Mouse (Mus musculus): ENCODE results near the gene Mxd4.
A peak's percentile ranks its signal among the peaks of the same experiment; 100 is the strongest.

Gene Mxd4

DNA sequence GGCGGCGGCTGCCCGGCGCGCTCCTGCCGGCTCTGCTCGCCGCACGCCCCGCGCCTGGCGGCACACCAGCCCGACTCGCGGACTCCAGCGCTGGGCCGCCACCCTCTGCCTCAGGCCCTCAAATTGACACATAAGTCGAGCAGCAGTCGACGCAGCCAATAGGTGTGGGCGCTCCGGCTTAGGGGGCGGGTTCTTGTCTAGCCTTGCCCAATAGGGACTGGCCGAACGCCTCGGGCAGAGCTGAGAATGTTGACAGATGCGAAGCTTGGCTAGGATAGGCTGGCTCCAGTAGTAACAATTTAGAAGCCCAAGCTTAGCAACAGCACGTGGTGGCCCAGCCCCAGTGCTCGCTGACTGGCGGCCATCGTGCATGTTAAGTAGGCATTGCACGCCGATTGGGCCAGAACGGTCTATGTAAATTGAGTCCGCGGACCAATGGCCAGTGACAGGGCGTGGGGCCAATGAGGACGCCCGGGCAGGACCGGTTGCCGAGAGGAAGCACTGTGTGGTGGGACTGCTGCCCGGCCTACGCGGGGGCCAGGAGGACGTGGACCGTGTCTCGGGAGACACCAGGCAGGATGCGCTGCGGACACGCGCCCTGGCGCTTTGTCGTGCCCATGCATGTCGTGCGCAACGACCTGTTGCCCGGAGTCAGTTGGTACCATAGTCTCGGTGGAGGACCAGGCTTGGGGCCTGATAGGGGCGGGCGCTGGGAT is at the start of gene Mxd4:
Mxd4 (minus strand) TSS at position 120 of the 716 bp plus-strand sequence.
- DNase-seq (ENCODE audit: low read depth, low spot score): peak; percentile 95

DNA sequence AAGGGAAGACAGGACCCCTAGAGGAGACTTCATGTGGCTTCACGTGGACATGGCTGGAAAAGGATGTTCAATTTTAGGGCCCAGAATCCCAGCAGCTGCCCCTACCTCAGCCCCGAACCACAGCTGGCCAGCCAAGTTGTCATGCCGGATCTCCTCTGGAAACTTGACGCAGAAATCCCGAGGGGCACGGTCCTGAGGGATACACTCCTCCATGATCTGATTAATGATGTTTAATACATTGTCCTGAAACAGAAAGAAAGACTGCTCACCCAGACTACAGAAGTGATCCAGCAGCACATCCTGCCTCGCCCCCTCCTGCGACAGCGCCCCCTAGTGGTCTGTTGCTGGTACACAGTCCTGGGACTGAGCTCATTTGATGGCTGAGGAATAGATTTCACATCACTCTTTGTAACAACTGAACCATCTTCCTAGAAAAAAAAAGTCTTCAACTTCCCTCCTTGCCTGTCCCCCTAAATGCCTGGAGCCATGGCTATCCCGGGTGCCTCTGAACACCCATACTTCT is 48.4 kb upstream of the Mxd4 start:
- no peak for DNase-seq (ENCODE audit: low read depth, low spot score)

- no peak for DNase-seq (ENCODE audit: low read depth, low spot score)
These were observed 47.5 kb upstream of the Mxd4 start for GRCm38 (mm10) chr5:34235056-34235455.

GRCm38 (mm10) chr5:34233221-34233515 is 45.6 kb upstream of the Mxd4 start:
- DNase-seq (ENCODE audit: low read depth, low spot score): no peak

DNA sequence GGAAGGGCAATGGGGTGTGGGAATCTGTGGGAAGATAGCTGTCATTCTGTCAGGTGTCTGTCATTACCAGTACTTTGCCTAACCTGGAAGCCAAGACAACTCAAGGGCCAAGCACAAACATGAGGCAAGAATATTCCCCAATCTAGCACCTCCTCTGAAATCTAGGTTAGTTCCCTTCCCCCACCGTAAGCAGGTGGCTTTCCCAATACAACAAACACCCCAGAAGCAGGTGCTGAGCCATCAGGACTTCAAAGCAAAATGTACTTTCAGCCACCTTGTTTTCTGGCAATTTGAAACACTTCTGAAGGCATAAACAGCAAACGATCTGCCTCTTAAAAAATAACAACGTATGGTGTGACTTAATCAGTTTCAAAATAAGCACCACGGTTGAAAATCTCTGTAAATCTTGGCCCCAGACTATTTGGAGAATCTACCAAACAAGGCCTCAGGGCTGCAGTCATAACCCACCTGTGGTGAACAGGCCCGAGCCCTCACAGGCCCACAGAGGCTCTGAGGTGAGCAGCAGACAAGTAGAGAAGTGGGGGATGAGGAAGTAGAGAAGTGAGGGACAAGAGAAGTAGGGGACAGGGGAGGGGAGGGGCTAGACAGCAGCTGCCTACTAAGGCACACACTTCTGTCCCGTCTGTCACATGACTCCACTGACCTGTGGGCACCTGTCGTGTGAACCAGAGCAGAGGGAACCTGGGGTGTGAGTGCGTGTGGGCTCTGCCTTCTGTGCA is 45.1 kb upstream of the Mxd4 start:
- DNase-seq (ENCODE audit: low read depth, low spot score): no peak

DNA sequence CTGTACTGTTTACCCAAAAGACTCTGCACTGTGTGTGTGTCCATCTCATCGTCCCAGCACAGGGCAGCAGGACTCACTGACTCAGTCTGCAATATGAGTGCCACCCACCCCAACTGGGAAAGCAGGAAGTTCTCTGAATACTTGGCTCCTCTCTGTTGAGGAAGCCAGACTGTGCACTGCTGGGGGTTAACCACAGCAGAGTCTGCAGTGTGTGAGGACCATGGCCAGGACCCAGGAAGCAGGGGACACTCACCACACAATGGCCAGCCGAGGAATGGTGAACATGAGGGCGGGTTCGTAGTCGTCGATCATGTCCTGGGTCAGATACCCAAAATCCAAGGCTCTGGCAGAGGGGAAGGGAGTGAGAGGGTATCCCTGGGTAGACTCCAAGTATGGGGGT is 44.4 kb upstream of the Mxd4 start:
- DNase-seq (ENCODE audit: low read depth, low spot score): no peak

DNA sequence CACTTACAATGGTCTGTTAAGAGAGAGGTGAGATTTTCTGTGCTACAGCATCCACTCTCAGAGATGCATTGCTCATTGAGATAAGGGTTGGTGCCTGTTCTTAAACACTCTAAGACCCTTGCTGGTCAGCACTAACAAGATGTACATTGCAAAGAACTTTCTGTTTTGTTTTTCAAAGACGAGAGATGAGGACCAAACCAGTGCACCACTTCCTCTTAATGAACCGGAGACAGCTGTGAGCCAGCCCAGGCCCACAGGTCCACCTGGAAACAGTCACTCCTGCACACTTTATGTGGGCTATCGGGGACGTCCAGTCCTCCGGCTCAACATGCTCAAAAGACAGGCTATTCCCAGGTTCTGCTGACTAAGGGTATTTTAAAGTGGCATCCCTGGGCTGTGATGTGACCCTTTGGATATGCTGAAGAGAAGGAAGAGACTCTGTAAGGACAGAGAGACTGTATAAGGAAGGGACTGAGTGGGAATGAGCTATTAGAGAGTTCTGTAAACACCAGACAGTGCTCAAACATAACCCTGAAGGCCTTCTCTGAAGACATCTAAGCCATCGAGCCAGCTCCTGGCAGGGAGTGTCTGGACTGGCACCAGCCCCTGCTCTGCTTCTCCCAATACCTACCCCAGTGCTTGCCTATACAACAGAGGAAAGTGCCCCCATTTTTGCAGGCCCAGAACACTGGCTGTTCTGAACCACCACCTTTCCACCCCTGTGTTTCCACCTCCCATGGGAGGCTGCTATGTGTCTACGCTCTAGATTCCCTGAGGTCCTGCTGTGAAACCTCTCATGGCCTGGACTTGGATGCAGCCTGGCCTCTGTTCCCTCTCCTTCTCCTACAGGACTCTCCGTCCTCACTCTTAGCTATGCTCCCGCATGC is 43.3 kb upstream of the Mxd4 start:
- DNase-seq (ENCODE audit: low read depth, low spot score): no peak

DNA sequence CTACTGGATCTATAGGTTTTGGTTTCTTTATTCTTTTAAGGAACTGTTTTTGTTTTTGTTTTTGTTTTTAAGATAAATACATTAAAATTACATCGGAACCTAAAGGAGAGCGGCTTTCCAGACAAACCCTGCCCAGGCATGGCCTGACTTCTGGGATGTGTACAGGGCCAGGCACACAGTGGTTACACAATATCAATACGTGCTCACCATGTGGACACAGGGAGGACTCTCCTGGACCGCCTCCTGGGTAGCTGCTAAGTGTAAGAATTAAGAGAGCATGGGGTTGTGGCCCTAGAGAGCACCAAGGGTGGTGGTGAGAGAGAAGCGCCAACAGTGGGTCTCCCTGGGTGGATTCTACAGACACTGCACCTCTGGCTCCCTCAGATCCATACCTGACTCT is 42.0 kb upstream of the Mxd4 start:
- no peak for DNase-seq (ENCODE audit: low read depth, low spot score)

- no peak for DNase-seq (ENCODE audit: low read depth, low spot score)
These were observed 38.0 kb upstream of the Mxd4 start for GRCm38 (mm10) chr5:34225516-34225915.

- no peak for DNase-seq (ENCODE audit: low read depth, low spot score)
These were observed 37.0 kb upstream of the Mxd4 start for GRCm38 (mm10) chr5:34224515-34224914.

- no peak for DNase-seq (ENCODE audit: low read depth, low spot score)
These were observed 32.5 kb upstream of the Mxd4 start for GRCm38 (mm10) chr5:34220001-34220400.

- DNase-seq (ENCODE audit: low read depth, low spot score): no peak
These were observed 31.2 kb upstream of the Mxd4 start for GRCm38 (mm10) chr5:34218672-34219071.

- no peak for DNase-seq (ENCODE audit: low read depth, low spot score)
These were observed 30.2 kb upstream of the Mxd4 start for GRCm38 (mm10) chr5:34217756-34218155.

GRCm38 (mm10) chr5:34216025-34216424 is 28.5 kb upstream of the Mxd4 start:
- DNase-seq (ENCODE audit: low read depth, low spot score): no peak

- no peak for DNase-seq (ENCODE audit: low read depth, low spot score)
These were observed 26.1 kb upstream of the Mxd4 start for GRCm38 (mm10) chr5:34213659-34214058.

- peak; percentile 64 for DNase-seq (ENCODE audit: low read depth, low spot score)
These were observed 22.8 kb upstream of the Mxd4 start for GRCm38 (mm10) chr5:34210279-34210678.

GRCm38 (mm10) chr5:34207503-34207902 is 20.0 kb upstream of the Mxd4 start:
- no peak for DNase-seq (ENCODE audit: low read depth, low spot score)

GRCm38 (mm10) chr5:34205788-34206187 is 18.3 kb upstream of the Mxd4 start:
- no peak for DNase-seq (ENCODE audit: low read depth, low spot score)

DNA sequence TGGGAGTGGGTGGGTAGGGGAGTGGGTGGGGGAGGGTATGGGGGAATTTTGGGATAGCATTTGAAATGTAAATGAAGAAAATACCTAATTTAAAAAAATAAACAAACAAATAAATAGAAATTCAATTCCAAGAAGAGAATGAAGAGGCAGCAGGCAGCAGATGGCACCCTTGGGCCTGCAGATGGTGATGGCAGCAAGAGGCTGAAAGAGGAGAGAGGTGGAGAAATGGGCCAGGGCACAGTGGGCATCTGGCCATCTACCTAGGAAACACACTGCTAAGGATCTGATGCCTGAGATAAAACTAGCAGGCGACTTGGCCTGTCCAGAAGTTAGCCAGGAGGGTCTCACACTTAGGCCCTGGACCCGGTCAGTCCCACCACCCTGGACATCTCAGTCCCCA is 17.4 kb upstream of the Mxd4 start:
- no peak for DNase-seq (ENCODE audit: low read depth, low spot score)

DNA sequence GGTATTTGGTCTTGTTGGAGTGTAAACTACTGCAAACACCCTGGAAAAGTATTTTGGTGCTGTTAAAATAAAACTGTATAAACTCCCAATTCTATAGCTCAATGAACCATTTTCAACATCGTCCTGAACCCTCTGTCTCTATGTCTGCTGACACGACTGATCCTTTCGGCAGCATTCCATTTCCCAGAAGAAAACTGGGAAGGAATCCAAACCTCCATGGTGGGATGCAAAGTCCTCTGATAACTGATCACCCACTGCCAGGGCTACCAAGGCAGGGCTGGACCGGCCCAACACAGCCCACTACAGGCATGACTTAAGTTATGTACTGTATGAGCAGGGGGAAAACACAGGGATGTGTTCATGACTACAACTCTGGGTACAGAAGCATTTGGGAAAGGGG is 14.5 kb upstream of the Mxd4 start:
- DNase-seq (ENCODE audit: low read depth, low spot score): no peak

DNA sequence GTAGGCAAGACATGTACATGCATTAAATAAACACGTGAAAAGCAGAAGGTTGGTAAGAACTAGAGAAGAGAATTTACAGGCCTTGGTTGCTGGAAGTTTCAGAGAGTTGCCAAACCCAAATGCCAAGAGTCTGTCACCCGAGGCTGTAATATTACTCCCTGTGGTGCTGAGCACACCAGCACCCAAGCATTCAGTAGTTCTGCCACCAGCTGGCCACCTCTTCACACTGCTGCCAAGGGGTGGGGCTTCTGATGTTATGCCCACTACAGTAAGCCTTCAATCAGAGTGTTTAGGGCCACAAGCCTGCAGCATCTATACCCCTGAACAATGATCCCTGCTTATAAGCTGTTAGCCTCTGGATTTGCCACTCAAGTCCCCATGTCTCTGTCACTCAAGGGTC is 13.9 kb upstream of the Mxd4 start:
- DNase-seq (ENCODE audit: low read depth, low spot score): no peak

DNA sequence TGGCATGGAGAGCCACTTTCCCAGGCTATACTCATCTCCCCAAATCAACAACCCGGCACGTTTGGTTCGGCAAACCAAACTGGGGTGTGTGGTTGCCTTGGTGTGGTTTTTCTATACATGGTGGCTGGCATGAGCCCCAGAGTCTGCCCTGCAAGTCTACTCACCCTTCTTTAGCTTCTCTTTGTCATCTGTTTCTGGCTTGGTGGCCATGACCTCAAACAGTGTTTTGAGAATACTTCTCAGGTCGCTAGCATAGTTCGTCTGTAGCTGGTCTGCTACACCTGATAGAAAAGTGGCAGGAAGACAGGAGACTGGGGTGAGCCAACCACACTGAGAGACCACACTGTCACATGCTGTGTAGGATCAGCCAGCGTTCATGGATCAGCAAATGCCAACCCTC is 11.1 kb upstream of the Mxd4 start:
- no peak for DNase-seq (ENCODE audit: low read depth, low spot score)
